Mouse (Mus musculus) lung, adult 2 months (tissue): ENCODE data around the gene Olfr876.

Experiments used
- CTCF ChIP-seq: fragments of 200-500 bp; IDR thresholded peaks from 2 replicates; pipeline ENCODE4 v1.5.1; 2011; ENCODE audit warnings: mild to moderate bottlenecking, low read length, control low read depth; ENCODE audit not compliant: insufficient read depth
- POLR2A ChIP-seq: fragments of 200-500 bp; IDR thresholded peaks from 2 replicates; pipeline ENCODE4 v1.6.1; 2011; ENCODE audit warnings: low read depth, mild to moderate bottlenecking, control low read depth, low read length, borderline replicate concordance; ENCODE audit errors: extremely low read depth

GRCm38 (mm10) chr9:37786411-37786810 lies 16.4 kb upstream of the Olfr876 start:
- TF ChIP-seq POLR2A (no peak), CTCF (no peak)
